Mouse (Mus musculus) heart, postnatal 0 days (tissue): ENCODE results near the gene 2310030G06Rik. TPM values are rescaled to one million over a fixed set of nuclear protein-coding genes. Genes with fewer than 3 reads are reported as not detected.

Source experiments
- ATAC-seq: fragments of 200-750 bp; cut with Nextera tagmentation; 2 replicates; pipeline ENCODE4 v1.8.0; 2017; ENCODE audit warnings: low read depth, moderate number of reproducible peaks, moderate library complexity; ENCODE audit not compliant: insufficient read depth
- DNase-seq: peaks from one replicate; pipeline ENCODE4 v3.0.0-alpha.2; 2016; ENCODE audit warnings: low spot score
- H3K27ac ChIP-seq: fragments of 300-500 bp; sonication (generic); 2 replicates; pipeline ENCODE4 v1.5.1; 2014; ENCODE audit warnings: low read depth, mild to moderate bottlenecking
- H3K27me3 ChIP-seq: fragments of 300-500 bp; sonication (generic); 2 replicates; pipeline ENCODE4 v1.6.1; 2014; ENCODE audit warnings: low read length, mixed read lengths; ENCODE audit not compliant: control insufficient read depth, insufficient read depth
- H3K36me3 ChIP-seq: fragments of 300-500 bp; sonication (generic); replicated peaks from 2 replicates; pipeline ENCODE4 v1.6.1; 2014; ENCODE audit warnings: low read length, mixed read lengths; ENCODE audit not compliant: control insufficient read depth, insufficient read depth
- H3K4me1 ChIP-seq: fragments of 300-500 bp; sonication (generic); 2 replicates; pipeline ENCODE4 v1.6.1; 2014; ENCODE audit warnings: antibody characterized with exemption; ENCODE audit not compliant: control insufficient read depth, insufficient read depth
- H3K4me2 ChIP-seq: fragments of 300-500 bp; sonication (generic); 2 replicates; pipeline ENCODE4 v1.6.1; 2014; ENCODE audit warnings: low read depth, mild to moderate bottlenecking, low read length, moderate library complexity
- H3K4me3 ChIP-seq: fragments of 300-500 bp; sonication (generic); 2 replicates; pipeline ENCODE4 v1.5.1; 2014; ENCODE audit warnings: low read depth, low read length
- H3K9ac ChIP-seq: fragments of 300-500 bp; sonication (generic); replicated peaks from 2 replicates; pipeline ENCODE4 v1.6.1; 2014; ENCODE audit warnings: low read depth, low read length, mixed read lengths
- H3K9me3 ChIP-seq: fragments of 300-500 bp; sonication (generic); replicated peaks from 2 replicates; pipeline ENCODE4 v1.6.1; 2016; ENCODE audit warnings: low read length; ENCODE audit not compliant: control insufficient read depth
- CTCF ChIP-seq: IDR thresholded peaks from 2 replicates; pipeline ENCODE4 v1.5.1; 2016; ENCODE audit warnings: antibody characterized with exemption, control low read depth, low read depth
- EP300 ChIP-seq: IDR thresholded peaks from 2 replicates; pipeline ENCODE4 v1.6.1; 2016; ENCODE audit warnings: antibody characterized with exemption, low read depth
- WGBS: fragments of 180-500 bp; shearing (Covaris S2); extraction: QIAGEN DNeasy Blood & Tissue Kit; methylation state at CpG from one replicate; pipeline ENCODE4 v1.1.7; 2014; 5-methylcytosine and 5-hydroxymethylcytosine counted together
- polyA plus RNA-seq: library from polyadenylated mRNA; unstranded; fragments of >200 nt; fragmentation: Nextera tagmentation; extraction: Ambion mirVana; gene quantifications from 2 replicates; pipeline ENCODE4 v1.2.1, GENCODE M21; 2015
- total RNA-seq: library from RNA; depleted of rRNA; stranded (reverse); fragments of >200 nt; gene quantifications from 2 replicates; pipeline ENCODE4 v1.2.3, GENCODE M21; 2014; ENCODE audit warnings: low replicate concordance

Gene 2310030G06Rik
- total and polyA plus RNA-seq, 2 experiments from 2014 or later, result 3.6 to 10.6 TPM

GRCm38 (mm10) chr9:50724147-50724546 lies 22.2 kb downstream of the 2310030G06Rik start:
- Histone ChIP-seq H3K27ac (peak overlapping the region; percentile 95), H3K9ac (no peak overlapping the region), H3K9me3 (no peaks in the 10 kb centered on the region), H3K36me3 (no peaks in the 10 kb centered on the region), H3K27me3 (no peaks in the 10 kb centered on the region), H3K4me1 (peaks cover 33% of the 10 kb centered on the region), H3K4me2 (no peak overlapping the region), H3K4me3 (no peak overlapping the region)
- ATAC-seq (no peak), DNase-seq (no peak)
- 63% methylated on average over 2 of the region's 2 CpGs for WGBS
- TF ChIP-seq EP300 (no peak), CTCF (no peak)

- Histone ChIP-seq H3K4me1 (peaks cover 37% of the 10 kb centered on the region), H3K4me2 (peak overlapping the region; percentile 58), H3K27me3 (no peaks in the 10 kb centered on the region), H3K9me3 (no peaks in the 10 kb centered on the region), H3K36me3 (no peaks in the 10 kb centered on the region), H3K4me3 (peak overlapping the region; percentile 31), H3K9ac (peak overlapping the region; percentile 47), H3K27ac (peak overlapping the region; percentile 95)
- 7% methylated on average over 7 of the region's 7 CpGs for WGBS
- DNase-seq (peak; percentile 84), ATAC-seq (peak; percentile 54)
- no peak for TF ChIP-seq CTCF
- no peak for TF ChIP-seq EP300
These were observed 22.9 kb downstream of the 2310030G06Rik start for GRCm38 (mm10) chr9:50723406-50723805.

DNA sequence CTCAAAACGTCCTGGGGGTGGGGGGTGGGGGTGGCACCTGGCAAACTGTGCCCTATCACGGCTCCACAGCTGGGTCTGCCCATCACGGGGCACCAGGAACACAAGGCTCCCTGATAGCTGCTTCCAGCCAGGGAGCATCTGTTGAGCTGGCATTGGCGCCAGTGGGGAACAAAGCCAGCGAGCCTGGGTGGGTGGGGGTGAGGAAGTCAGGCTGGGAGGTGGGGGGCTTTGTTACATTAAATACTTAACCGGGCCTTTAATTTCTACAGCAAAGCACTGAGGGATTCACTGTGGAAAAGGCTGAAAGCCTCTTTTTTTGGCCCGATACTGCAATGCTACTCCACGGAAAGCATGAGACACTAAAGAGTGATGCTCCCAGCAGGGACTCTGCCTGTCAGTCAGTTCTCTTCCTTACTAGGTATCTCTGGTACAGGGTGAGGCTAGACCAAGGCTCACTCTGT lies 23.9 kb downstream of the 2310030G06Rik start:
- H3K27me3 ChIP-seq, result no peaks in the 10 kb centered on the region
- 20% methylated on average over 8 of the region's 8 CpGs for WGBS
- H3K27ac ChIP-seq, result peak overlapping the region; percentile 95
- TF ChIP-seq EP300 (peak; percentile 81), CTCF (no peak)
- H3K9me3 ChIP-seq, result no peaks in the 10 kb centered on the region
- peak overlapping the region; percentile 58; the same call in 1 of the 2 replicates for H3K4me2 ChIP-seq
- peaks cover 37% of the 10 kb centered on the region for H3K4me1 ChIP-seq
- H3K4me3 ChIP-seq, result no peak overlapping the region; the same call in 1 of the 2 replicates
- ATAC-seq, result peak; percentile 63
- no peaks in the 10 kb centered on the region for H3K36me3 ChIP-seq
- H3K9ac ChIP-seq, result no peak overlapping the region
- peak; percentile 45 for DNase-seq

DNA sequence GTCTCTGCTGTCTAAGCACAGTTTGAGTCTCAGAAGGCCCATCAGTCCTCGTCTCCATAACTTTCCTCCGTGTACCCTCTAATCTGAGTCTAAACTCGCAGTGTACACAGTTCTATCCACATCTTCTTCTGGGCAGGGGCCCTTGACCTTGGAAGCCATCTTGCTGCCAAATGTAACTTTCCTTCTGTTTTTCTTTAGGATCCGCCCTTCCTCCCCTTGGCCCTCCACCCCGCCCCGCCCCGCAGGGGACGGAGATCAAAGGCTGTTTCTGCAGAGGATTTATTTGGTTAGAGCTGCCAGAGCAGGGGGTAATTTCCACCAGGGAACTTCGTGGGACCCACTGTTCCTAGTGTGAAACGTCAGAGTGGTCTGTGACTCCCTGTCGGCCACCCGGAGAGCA lies 25.3 kb downstream of the 2310030G06Rik start:
- H3K4me1 ChIP-seq, result peaks cover 30% of the 10 kb centered on the region
- H3K9ac ChIP-seq, result no peak overlapping the region
- H3K27me3 ChIP-seq, result no peaks in the 10 kb centered on the region
- 0 out of 2 replicates have a peak overlapping the region, but pooled peaks have one; percentile 25 for H3K27ac ChIP-seq
- H3K4me3 ChIP-seq, result no peak overlapping the region
- TF ChIP-seq EP300, result no peak
- no peak for TF ChIP-seq CTCF
- H3K9me3 ChIP-seq, result no peaks in the 10 kb centered on the region
- WGBS, result 46% methylated on average over 12 of the region's 12 CpGs
- DNase-seq, result no peak
- ATAC-seq, result no peak
- no peaks in the 10 kb centered on the region for H3K36me3 ChIP-seq
- H3K4me2 ChIP-seq, result no peak overlapping the region

DNA sequence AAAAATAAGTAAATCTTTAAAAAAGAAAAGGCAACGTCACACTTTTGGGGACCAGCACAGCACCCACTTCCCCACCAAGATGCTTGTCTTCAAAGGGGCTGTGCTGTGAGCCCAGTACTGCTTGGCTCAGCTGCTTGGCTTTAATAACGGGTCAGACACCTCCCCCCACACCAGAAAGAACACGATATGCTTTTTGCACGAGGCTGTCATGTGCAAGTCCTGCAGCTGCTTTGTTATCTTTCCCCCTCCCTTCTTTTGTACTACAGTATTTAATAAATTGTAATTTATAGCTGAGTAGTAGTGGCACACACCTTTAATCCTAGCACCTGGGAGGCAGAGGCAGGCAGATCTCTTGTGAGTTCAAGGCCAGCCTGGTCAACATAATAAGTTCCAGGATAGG lies 27.5 kb downstream of the 2310030G06Rik start:
- Histone ChIP-seq H3K9me3 (no peaks in the 10 kb centered on the region), H3K4me2 (no peak overlapping the region), H3K27ac (no peak overlapping the region), H3K27me3 (no peaks in the 10 kb centered on the region), H3K36me3 (no peaks in the 10 kb centered on the region), H3K9ac (no peak overlapping the region), H3K4me1 (peaks cover 11% of the 10 kb centered on the region; the same call in 1 of the 2 replicates), H3K4me3 (no peak overlapping the region)
- 43% methylated on average over 4 of the region's 4 CpGs for WGBS
- TF ChIP-seq CTCF (no peak), EP300 (peak; percentile 91)
- ATAC-seq, result no peak
- no peak for DNase-seq

DNA sequence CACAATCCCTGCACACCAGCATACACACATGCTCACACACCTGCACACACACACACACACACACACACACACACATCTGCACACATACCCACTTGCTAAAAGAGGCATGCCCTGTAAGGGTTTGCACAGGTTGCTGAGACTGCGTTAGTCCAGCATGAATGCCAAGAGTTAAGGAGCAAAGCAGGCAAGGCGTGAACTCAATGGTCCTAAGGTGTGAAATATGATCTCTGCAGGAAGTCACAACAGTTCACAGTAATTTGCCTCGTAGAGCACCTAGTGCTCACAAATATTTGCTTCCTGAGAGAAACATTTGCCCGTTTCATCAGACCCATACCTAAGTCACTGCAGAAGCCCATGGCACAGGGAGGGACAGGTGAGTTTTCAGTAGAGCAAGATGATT lies 32.1 kb downstream of the 2310030G06Rik start:
- TF ChIP-seq CTCF, result no peak
- TF ChIP-seq EP300, result no peak
- Histone ChIP-seq H3K27ac (no peak overlapping the region), H3K36me3 (no peaks in the 10 kb centered on the region; the same call in 1 of the 2 replicates), H3K4me2 (no peak overlapping the region), H3K4me3 (no peak overlapping the region), H3K27me3 (no peaks in the 10 kb centered on the region), H3K9me3 (no peaks in the 10 kb centered on the region), H3K9ac (no peak overlapping the region), H3K4me1 (0 out of 2 replicates have a peak, but pooled peaks cover 4% of the 10 kb centered on the region)
- 47% methylated on average over 4 of the region's 4 CpGs for WGBS
- no peak for ATAC-seq
- DNase-seq, result no peak
